Mouse (Mus musculus) liver, embryonic 14.5 days (tissue): ENCODE data around the gene Polr3e. TPM values are rescaled to one million over a fixed set of nuclear protein-coding genes. Genes with fewer than 3 reads are reported as not detected.

ENCODE experiments used
- ATAC-seq: fragments of 200-750 bp; cut with Nextera tagmentation; 2 replicates; pipeline ENCODE4 v1.8.0; 2017; ENCODE audit warnings: moderate number of reproducible peaks, mild to moderate bottlenecking, moderate library complexity; ENCODE audit not compliant: insufficient read depth
- DNase-seq, 3 experiments: peaks; one replicate each; pipeline ENCODE4 v3.0.0-alpha.2; 2012 to 2013; ENCODE audit warnings: low read depth in 3 of 3, low spot score in 3 of 3
- H3K27ac ChIP-seq: fragments of 300-500 bp; sonication (generic); 2 replicates; pipeline ENCODE4 v1.5.1; 2014; ENCODE audit warnings: moderate library complexity, mild to moderate bottlenecking, control low read depth, inconsistent platforms
- H3K27me3 ChIP-seq: fragments of 300-500 bp; sonication (generic); 2 replicates; pipeline ENCODE4 v1.6.1; 2014; ENCODE audit warnings: mild to moderate bottlenecking, low read length, moderate library complexity; ENCODE audit not compliant: control insufficient read depth, insufficient read depth
- H3K36me3 ChIP-seq: fragments of 300-500 bp; sonication (generic); replicated peaks from 2 replicates; pipeline ENCODE4 v1.6.1; 2014; ENCODE audit warnings: low read depth; ENCODE audit not compliant: control insufficient read depth, insufficient read depth
- H3K4me1 ChIP-seq, 2 experiments: fragments of 200-500 bp in 1 of 2; fragments of 300-500 bp in 1 of 2; sonication (generic) in 1 of 2; replicated peaks; 2 replicates each; pipeline ENCODE4 v1.6.1; 2012 to 2014; ENCODE audit warnings: antibody characterized with exemption in 1 of 2, inconsistent platforms in 1 of 2, low read length in 1 of 2; ENCODE audit not compliant: control insufficient read depth in 2 of 2, insufficient read depth in 2 of 2
- H3K4me2 ChIP-seq: fragments of 300-500 bp; sonication (generic); 2 replicates; pipeline ENCODE4 v1.6.1; 2014; ENCODE audit warnings: low read depth, mild to moderate bottlenecking, control low read depth, moderate library complexity
- H3K4me3 ChIP-seq, 2 experiments: fragments of 200-500 bp in 1 of 2; fragments of 300-500 bp in 1 of 2; sonication (generic) in 1 of 2; 2 replicates each; pipeline ENCODE4 v1.5.1; 2012 to 2014; ENCODE audit warnings: low read depth in 2 of 2, low read length in 2 of 2, mild to moderate bottlenecking in 2 of 2, control low read depth in 1 of 2, inconsistent platforms in 1 of 2, moderate library complexity in 1 of 2; ENCODE audit not compliant: insufficient read depth in 1 of 2
- H3K9ac ChIP-seq: fragments of 300-500 bp; sonication (generic); replicated peaks from 2 replicates; pipeline ENCODE4 v1.6.1; 2014; ENCODE audit warnings: mild to moderate bottlenecking, control low read depth, moderate library complexity
- H3K9me3 ChIP-seq: fragments of 300-500 bp; sonication (generic); 2 replicates; pipeline ENCODE4 v1.6.1; 2016; ENCODE audit warnings: low read length, mixed read lengths; ENCODE audit not compliant: control insufficient read depth
- CTCF ChIP-seq: IDR thresholded peaks from 2 replicates; pipeline ENCODE4 v1.5.1; 2016; ENCODE audit warnings: antibody characterized with exemption, low read depth, control low read depth
- EP300 ChIP-seq: IDR thresholded peaks from 2 replicates; pipeline ENCODE4 v1.6.1; 2016; ENCODE audit warnings: antibody characterized with exemption, low read depth
- WGBS: fragments of 180-500 bp; shearing (Covaris S2); extraction: QIAGEN DNeasy Blood & Tissue Kit; methylation state at CpG from one replicate; pipeline ENCODE4 v1.1.7; 2014; ENCODE audit not compliant: insufficient replicate concordance; 5-methylcytosine and 5-hydroxymethylcytosine counted together
- polyA plus RNA-seq, 2 experiments: library from polyadenylated mRNA; depleted of rRNA in 1 of 2; stranded (reverse) in 1 of 2; unstranded in 1 of 2; fragments of >200 nt; fragmentation: Nextera tagmentation in 1 of 2; extraction: Ambion mirVana in 1 of 2; gene quantifications; 2 replicates each; pipeline versions ENCODE4 v1.2.1 to v1.2.3; 2012 to 2014

Polr3e gene
- polyA plus RNA-seq, 2 experiments, result 7.1 to 9.2 TPM

GRCm38 (mm10) chr7:120893123-120893522 lies 24.4 kb upstream of the Polr3e start:
- peaks cover 4 to 7% of the 10 kb centered on the region in 2 experiments; a peak in 3 of 4 replicates for H3K4me1 ChIP-seq
- no peaks in the 10 kb centered on the region for H3K27me3 ChIP-seq
- no peak overlapping the region for H3K4me3 ChIP-seq
- ATAC-seq (peak; percentile 64), DNase-seq (no peak)
- no peak overlapping the region for H3K9ac ChIP-seq
- no peak overlapping the region for H3K27ac ChIP-seq
- H3K4me2 ChIP-seq, result no peak overlapping the region
- no peaks in the 10 kb centered on the region for H3K9me3 ChIP-seq
- peaks cover 70% of the 10 kb centered on the region for H3K36me3 ChIP-seq
- TF ChIP-seq EP300, result 0 out of 2 replicates have a peak, but pooled peaks have one; percentile 21
- no peak for TF ChIP-seq CTCF
- 37% methylated on average over 5 of the region's 5 CpGs for WGBS

DNA sequence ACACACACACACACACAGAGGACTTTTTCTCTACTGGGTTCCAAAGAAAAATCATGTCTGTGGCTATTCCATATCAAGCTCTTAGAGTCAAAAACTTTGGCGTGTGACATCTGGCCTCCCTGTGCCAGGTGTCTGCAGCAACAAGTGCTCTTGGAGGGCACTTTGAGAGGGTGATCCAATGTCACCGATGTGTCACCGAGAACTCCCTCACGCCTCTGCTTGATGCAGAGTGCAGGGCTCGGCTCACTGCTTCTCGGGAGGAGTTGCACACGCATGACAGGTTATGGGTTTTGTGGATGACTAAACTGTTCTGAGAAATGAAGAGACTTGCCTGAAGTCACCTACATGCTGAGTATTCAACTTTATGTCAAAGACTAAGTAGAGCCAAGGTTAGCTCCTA lies 20.5 kb upstream of the Polr3e start:
- H3K27me3 ChIP-seq, result no peaks in the 10 kb centered on the region
- 89% methylated on average over 7 of the region's 7 CpGs for WGBS
- no peaks in the 10 kb centered on the region for H3K9me3 ChIP-seq
- H3K4me2 ChIP-seq, result no peak overlapping the region
- peaks cover 4 to 7% of the 10 kb centered on the region in 2 experiments; a peak in 3 of 4 replicates for H3K4me1 ChIP-seq
- no peak overlapping the region for H3K4me3 ChIP-seq
- no peak for TF ChIP-seq EP300
- no peak for TF ChIP-seq CTCF
- DNase-seq (no peak), ATAC-seq (no peak)
- H3K9ac ChIP-seq, result no peak overlapping the region
- no peak overlapping the region for H3K27ac ChIP-seq
- H3K36me3 ChIP-seq, result peaks cover 63% of the 10 kb centered on the region

- WGBS, result 86% methylated on average over 9 of the region's 9 CpGs
- no peaks in the 10 kb centered on the region for H3K9me3 ChIP-seq
- peaks cover 3 to 5% of the 10 kb centered on the region in 2 experiments; a peak in 3 of 4 replicates for H3K4me1 ChIP-seq
- H3K27me3 ChIP-seq, result no peaks in the 10 kb centered on the region
- DNase-seq (no peak), ATAC-seq (no peak)
- H3K4me3 ChIP-seq, result no peak overlapping the region
- H3K27ac ChIP-seq, result no peak overlapping the region
- peaks cover 67% of the 10 kb centered on the region for H3K36me3 ChIP-seq
- H3K9ac ChIP-seq, result no peak overlapping the region
- TF ChIP-seq CTCF, result no peak
- TF ChIP-seq EP300, result no peak
- H3K4me2 ChIP-seq, result no peak overlapping the region
Measured at GRCm38 (mm10) chr7:120897711-120898335, 19.7 kb upstream of the Polr3e start.

GRCm38 (mm10) chr7:120900191-120900590 lies 17.4 kb upstream of the Polr3e start:
- ATAC-seq, result no peak
- DNase-seq, result no peak
- WGBS, result 79% methylated on average over 4 of the region's 4 CpGs
- Histone ChIP-seq H3K27me3 (no peaks in the 10 kb centered on the region), H3K4me1 (no peaks in the 10 kb centered on the region), H3K27ac (no peak overlapping the region), H3K9ac (no peak overlapping the region), H3K36me3 (peaks cover 64% of the 10 kb centered on the region), H3K9me3 (no peaks in the 10 kb centered on the region), H3K4me3 (no peak overlapping the region), H3K4me2 (no peak overlapping the region)
- TF ChIP-seq EP300 (no peak), CTCF (no peak)

DNA sequence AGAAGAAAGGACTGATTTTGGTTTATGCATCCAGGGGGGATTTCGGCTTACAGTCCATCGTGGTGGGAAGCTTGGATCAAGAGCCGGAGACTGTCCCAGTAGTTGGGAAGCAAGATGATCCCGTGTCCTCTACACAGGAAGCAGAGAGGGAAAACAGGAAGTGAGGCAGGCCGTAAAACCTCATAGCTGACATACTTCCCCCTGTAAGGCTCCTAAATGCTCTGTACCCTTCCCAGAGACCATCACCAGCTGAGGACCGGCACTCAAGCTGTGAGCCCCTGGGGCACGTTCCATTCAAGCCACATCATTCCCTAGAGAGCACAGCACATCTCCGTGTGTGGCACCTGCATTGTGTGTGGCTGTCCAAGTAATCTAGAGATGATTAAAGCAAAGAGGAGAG lies 15.8 kb upstream of the Polr3e start:
- Histone ChIP-seq H3K27me3 (no peaks in the 10 kb centered on the region), H3K4me2 (no peak overlapping the region), H3K9ac (no peak overlapping the region), H3K4me1 (no peaks in the 10 kb centered on the region), H3K4me3 (no peak overlapping the region), H3K36me3 (peaks cover 53% of the 10 kb centered on the region), H3K9me3 (no peaks in the 10 kb centered on the region), H3K27ac (no peak overlapping the region)
- ATAC-seq (no peak), DNase-seq (no peak)
- TF ChIP-seq CTCF, result no peak
- TF ChIP-seq EP300, result no peak
- 54% methylated on average over 8 of the region's 8 CpGs for WGBS
